Mouse (Mus musculus) liver, adult 2 months (tissue): ENCODE results near the gene Srbd1. TPM values are rescaled to one million over a fixed set of nuclear protein-coding genes. Genes with fewer than 3 reads are reported as not detected.

Source experiments
- DNase-seq: peaks from one replicate; pipeline ENCODE4 v3.0.0-alpha.2; 2011; ENCODE audit warnings: low read depth, low spot score; ENCODE audit errors: extremely low read depth
- H3K27ac ChIP-seq: fragments of 200-500 bp; replicated peaks from 2 replicates; pipeline ENCODE4 v1.5.1; 2012; ENCODE audit warnings: low read depth, mild to moderate bottlenecking, control low read depth, inconsistent platforms, low read length; ENCODE audit not compliant: insufficient read depth
- H3K27me3 ChIP-seq: fragments of 200-500 bp; 2 replicates; pipeline ENCODE4 v1.6.1; 2012; ENCODE audit warnings: mild to moderate bottlenecking, moderate library complexity, low read length, inconsistent platforms; ENCODE audit not compliant: control insufficient read depth, insufficient read depth
- H3K36me3 ChIP-seq: fragments of 200-500 bp; 2 replicates; pipeline ENCODE4 v1.6.1; 2012; ENCODE audit warnings: low read length, inconsistent platforms; ENCODE audit not compliant: control insufficient read depth, insufficient read depth
- H3K4me1 ChIP-seq: fragments of 200-500 bp; 2 replicates; pipeline ENCODE4 v1.6.1; 2011; ENCODE audit warnings: low read length; ENCODE audit not compliant: control insufficient read depth, insufficient read depth
- H3K4me3 ChIP-seq: fragments of 200-500 bp; 2 replicates; pipeline ENCODE4 v1.5.1; 2011; ENCODE audit warnings: low read depth, mild to moderate bottlenecking, control low read depth, low read length, moderate library complexity; ENCODE audit not compliant: insufficient read depth
- H3K79me2 ChIP-seq: fragments of 200-500 bp; 2 replicates; pipeline ENCODE4 v1.6.1; 2012; ENCODE audit warnings: inconsistent platforms, mild to moderate bottlenecking, low read length, moderate library complexity; ENCODE audit not compliant: control insufficient read depth, insufficient read depth
- H3K9ac ChIP-seq: fragments of 200-500 bp; 2 replicates; pipeline ENCODE4 v1.6.1; 2012; ENCODE audit warnings: low read depth, mild to moderate bottlenecking, control low read depth, inconsistent platforms, low read length
- CTCF ChIP-seq: fragments of 200-500 bp; IDR thresholded peaks from 2 replicates; pipeline ENCODE4 v1.5.1; 2011; ENCODE audit warnings: low read depth, low read length, control low read depth
- POLR2A ChIP-seq: fragments of 200-500 bp; IDR thresholded peaks from 2 replicates; pipeline ENCODE4 v1.6.1; 2011; ENCODE audit warnings: low read length, control low read depth; ENCODE audit not compliant: insufficient read depth; ENCODE audit errors: extremely low read depth
- WGBS: fragments of 180-500 bp; shearing (Covaris S2); methylation state at CpG from one replicate; pipeline ENCODE4 v1.1.7; 2018; 5-methylcytosine and 5-hydroxymethylcytosine counted together
- polyA plus RNA-seq: library from polyadenylated mRNA; depleted of rRNA; stranded (reverse); fragments of >200 nt; gene quantifications from 2 replicates; pipeline ENCODE4 v1.2.3, GENCODE M21; 2012
- total RNA-seq: library from RNA; depleted of rRNA; stranded (reverse); fragments of >200 nt; gene quantifications from 2 replicates; pipeline ENCODE4 v1.2.3, GENCODE M21; 2014

Srbd1 gene
- total and polyA plus RNA-seq, 2 experiments, result 2.1 to 20.9 TPM

DNA sequence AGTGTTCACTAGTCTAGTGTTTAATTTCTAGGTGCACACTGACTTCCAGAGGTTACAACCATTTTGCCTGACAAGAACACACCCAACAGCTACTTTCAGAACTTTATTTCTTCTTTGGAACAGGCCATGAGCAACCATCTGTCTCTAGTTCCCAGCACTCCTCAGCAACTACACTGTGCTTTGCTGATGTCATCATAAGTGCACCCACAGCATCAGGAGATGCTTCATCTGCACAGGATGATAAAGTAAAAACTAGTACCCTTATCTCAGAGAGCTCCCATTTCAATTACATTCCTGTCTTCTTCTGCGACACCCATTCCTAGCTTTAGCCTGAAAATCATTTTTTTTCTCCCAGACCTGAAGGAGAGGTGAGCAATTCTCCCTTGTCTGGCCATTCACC is 51.9 kb downstream of the Srbd1 start:
- no peaks in the 10 kb centered on the region for H3K4me1 ChIP-seq
- 100% methylated on average over 1 of the region's 1 CpGs for WGBS
- no peak overlapping the region for H3K27ac ChIP-seq
- H3K9ac ChIP-seq, result no peak overlapping the region
- no peaks in the 10 kb centered on the region for H3K79me2 ChIP-seq
- peaks cover 19% of the 10 kb centered on the region for H3K36me3 ChIP-seq
- TF ChIP-seq POLR2A, result no peak
- H3K27me3 ChIP-seq, result no peaks in the 10 kb centered on the region
- DNase-seq, result no peak
- H3K4me3 ChIP-seq, result no peak overlapping the region

DNA sequence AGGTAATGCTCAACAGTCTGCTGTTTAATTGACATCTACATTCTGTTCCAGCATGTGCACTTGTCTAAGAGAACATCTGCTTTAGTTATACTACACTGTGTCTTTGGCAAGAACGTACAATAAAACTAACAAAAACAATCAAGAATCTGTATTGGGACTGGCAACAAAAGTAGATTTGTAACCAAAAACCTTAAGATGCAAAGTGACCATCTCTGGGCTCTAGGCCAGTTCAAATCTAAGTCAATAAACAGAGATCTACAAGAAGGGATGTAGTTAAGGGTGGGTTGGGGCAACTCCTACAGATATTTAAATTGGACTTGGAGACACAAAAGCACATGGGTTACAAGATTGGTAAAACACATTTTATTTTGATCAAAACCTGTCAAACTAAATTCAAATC is 53.3 kb downstream of the Srbd1 start:
- WGBS, result 88% methylated on average over 1 of the region's 1 CpGs
- H3K9ac ChIP-seq, result no peak overlapping the region
- TF ChIP-seq POLR2A (no peak), CTCF (no peak)
- H3K4me1 ChIP-seq, result no peaks in the 10 kb centered on the region
- H3K27me3 ChIP-seq, result no peaks in the 10 kb centered on the region
- no peak overlapping the region for H3K27ac ChIP-seq
- H3K36me3 ChIP-seq, result peaks cover 7% of the 10 kb centered on the region
- DNase-seq, result no peak
- no peaks in the 10 kb centered on the region for H3K79me2 ChIP-seq
- H3K4me3 ChIP-seq, result no peak overlapping the region

DNA sequence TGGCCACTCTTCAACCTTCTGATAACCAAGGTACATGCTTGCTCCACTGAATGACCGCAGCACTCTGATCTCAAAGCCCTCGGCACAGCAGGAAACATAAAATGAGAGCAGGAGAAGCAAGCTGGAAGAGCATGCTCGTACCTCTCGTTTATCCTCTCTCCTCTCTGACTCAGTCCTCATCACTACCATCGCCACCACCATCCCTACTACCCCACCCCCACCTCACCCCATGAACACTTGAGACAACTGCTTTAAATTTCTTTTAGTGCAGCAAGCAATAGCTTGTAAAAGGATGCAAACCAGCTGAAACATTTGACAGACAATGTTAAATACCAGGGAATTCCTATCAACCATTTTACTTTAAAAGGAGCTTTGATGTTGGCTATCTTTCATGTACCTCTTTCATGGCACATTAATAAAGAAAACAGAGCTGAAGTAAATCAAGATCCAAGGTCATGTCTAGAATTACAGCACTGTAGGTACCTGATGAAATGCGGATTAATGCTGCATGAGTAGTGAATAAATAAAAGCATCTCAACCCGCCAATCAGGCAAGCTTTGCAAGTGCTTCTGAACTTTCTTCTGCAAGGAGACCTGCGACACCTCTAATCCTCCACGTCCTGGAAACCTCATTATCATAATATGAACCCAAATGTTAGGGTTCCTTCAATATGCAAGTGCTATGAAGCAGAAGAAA is 54.9 kb downstream of the Srbd1 start:
- TF ChIP-seq POLR2A, result no peak
- TF ChIP-seq CTCF, result no peak

DNA sequence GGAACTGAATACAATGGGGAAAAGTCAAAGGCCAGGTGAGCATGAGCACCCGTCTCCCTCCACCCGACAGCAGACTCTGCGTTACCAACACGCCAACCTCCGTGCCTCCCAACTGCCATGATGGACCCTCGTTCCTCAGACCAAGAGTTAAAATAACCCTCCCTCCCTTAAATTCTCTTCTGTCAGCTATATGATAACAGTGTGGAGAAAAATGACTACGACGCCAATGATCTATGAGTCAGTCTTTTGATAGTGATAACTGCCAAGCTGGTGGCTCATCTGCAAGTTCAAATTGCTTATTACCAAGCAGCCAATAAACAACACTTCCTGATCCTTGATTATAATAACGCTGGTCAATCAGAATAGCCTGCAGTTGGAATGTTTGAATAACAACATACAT is 57.1 kb downstream of the Srbd1 start:
- Histone ChIP-seq H3K4me3 (no peak overlapping the region), H3K27me3 (no peaks in the 10 kb centered on the region), H3K27ac (no peak overlapping the region), H3K79me2 (no peaks in the 10 kb centered on the region), H3K4me1 (no peaks in the 10 kb centered on the region), H3K36me3 (peaks cover 2% of the 10 kb centered on the region; the same call in 1 of the 2 replicates), H3K9ac (no peak overlapping the region)
- WGBS, result 93% methylated on average over 9 of the region's 9 CpGs
- no peak for DNase-seq
- TF ChIP-seq POLR2A (no peak), CTCF (no peak)

More for the DNA sequence above, 54.9 kb downstream of the Srbd1 start:
- no peak overlapping the region for H3K27ac ChIP-seq
- no peak overlapping the region for H3K4me3 ChIP-seq
- no peaks in the 10 kb centered on the region for H3K79me2 ChIP-seq
- no peaks in the 10 kb centered on the region for H3K4me1 ChIP-seq
- 90% methylated on average over 9 of the region's 9 CpGs for WGBS
- no peak overlapping the region for H3K9ac ChIP-seq
- peaks cover 2% of the 10 kb centered on the region for H3K36me3 ChIP-seq
- H3K27me3 ChIP-seq, result no peaks in the 10 kb centered on the region
- no peak for DNase-seq

DNA sequence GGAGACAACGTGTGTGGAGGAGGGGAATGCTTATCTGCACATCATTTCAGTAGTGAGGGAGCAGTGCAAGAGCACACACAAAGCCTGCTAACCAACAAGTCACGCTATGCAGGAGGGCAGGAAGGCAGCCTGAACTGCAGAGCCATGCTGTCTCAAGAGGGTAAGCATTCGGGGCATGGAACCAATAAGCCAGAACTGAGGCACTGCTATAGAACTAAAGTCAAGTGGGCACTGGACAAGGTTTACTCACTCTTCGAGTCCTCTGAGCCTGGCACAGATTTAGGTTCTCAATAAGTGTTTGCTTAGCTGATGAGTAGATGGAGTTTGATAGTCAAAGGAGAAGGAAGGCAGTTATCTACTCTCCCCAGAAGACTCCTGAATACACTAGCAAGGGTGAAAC is 58.8 kb downstream of the Srbd1 start:
- Histone ChIP-seq H3K27ac (no peak overlapping the region), H3K79me2 (no peaks in the 10 kb centered on the region), H3K4me1 (no peaks in the 10 kb centered on the region), H3K27me3 (no peaks in the 10 kb centered on the region), H3K4me3 (no peak overlapping the region), H3K9ac (no peak overlapping the region), H3K36me3 (peaks cover 2% of the 10 kb centered on the region; the same call in 1 of the 2 replicates)
- DNase-seq, result no peak
- WGBS, result 83% methylated on average over 4 of the region's 4 CpGs
- no peak for TF ChIP-seq POLR2A
- TF ChIP-seq CTCF, result no peak

DNA sequence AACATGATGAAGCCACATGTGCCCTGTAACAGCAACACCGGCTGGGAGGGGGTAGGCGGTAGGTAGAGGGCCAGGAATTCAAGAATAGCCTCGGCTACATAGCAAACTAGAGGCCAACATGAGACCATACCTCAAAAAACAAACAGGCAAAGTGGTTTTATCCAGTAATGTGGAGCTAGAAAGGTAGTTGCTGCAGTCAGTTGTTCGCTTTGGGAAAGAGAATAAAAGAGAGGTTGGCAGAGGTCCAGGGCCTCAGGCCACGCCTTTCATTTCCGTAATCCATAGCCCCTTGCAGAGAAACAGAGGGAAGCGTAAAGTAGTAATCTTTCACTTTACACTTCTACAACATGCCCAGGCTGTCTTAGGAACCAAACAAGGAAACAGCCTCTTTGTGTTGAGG is 61.8 kb downstream of the Srbd1 start:
- H3K4me3 ChIP-seq, result no peak overlapping the region
- no peaks in the 10 kb centered on the region; the same call in 1 of the 2 replicates for H3K36me3 ChIP-seq
- no peaks in the 10 kb centered on the region for H3K79me2 ChIP-seq
- H3K4me1 ChIP-seq, result no peaks in the 10 kb centered on the region
- H3K27ac ChIP-seq, result no peak overlapping the region
- no peak for DNase-seq
- no peak overlapping the region for H3K9ac ChIP-seq
- 91% methylated on average over 7 of the region's 7 CpGs for WGBS
- no peaks in the 10 kb centered on the region for H3K27me3 ChIP-seq
- TF ChIP-seq POLR2A, result no peak
- TF ChIP-seq CTCF, result no peak
